Mouse (Mus musculus): Measurements from ENCODE around the gene Fam216a.
A peak's percentile ranks its signal among the peaks of the same experiment; 100 is the strongest.
"Not testable (repeated sequence)": the region's sequence is repeated elsewhere in the genome, so short reads cannot be mapped to it uniquely, and the experiment has no call there.

Fam216a gene

DNA sequence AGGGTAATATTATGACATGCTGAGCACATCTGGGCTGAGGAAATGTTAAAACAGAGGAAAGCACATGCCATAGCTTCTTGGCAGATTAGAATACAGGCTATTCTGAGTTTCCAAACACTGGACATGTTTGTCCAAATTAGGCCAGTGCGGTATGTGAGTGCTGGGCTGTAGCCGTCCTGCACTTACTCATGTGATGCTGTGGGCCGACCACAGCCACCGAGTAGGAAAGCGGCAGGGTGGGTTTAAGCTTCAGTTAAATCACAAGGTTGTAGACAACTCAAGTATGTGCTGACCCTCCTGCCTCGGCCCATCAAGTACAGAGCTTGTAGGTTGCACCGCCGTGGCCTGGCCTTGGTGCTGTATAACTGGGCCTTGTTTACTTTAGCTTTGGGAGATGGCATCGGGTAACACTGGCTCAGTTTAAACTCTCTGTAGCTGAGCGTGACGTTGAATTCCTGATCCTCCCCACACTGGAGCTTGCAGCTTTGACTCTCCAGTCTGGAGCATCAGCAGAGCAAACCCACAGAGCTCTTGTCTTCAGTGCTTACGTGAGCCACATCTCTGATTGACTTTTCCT, 51.9 kb downstream of the Fam216a start:
- no peak for DNase-seq (ENCODE audit: low spot score)

GRCm38 (mm10) chr5:122319474-122320204, 52.5 kb downstream of the Fam216a start:
- no peak for DNase-seq (ENCODE audit: low spot score)

- not testable (repeated sequence) for DNase-seq (ENCODE audit: low spot score)
Measured at GRCm38 (mm10) chr5:122318976-122319375, 53.2 kb downstream of the Fam216a start.

DNA sequence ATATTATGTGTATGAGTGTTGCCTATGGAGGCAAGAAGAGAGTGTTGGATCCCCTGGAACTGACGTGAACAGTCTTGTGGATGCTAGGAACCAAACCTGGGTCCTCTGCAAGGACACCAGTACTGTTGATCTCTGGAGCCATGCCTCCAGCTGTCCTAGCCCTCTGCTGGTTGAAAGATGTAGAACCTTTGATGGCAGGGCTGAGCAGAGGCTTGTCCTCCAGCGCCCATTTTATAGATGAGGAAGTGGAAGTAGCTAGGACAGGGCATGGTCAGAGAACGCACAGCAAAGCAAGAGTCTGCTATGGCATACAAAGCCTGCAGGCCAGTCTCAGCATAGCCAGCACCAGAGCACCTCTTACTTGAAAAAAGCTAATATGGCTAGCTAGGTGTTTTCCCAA, 54.1 kb downstream of the Fam216a start:
- DNase-seq (ENCODE audit: low spot score): no peak

DNA sequence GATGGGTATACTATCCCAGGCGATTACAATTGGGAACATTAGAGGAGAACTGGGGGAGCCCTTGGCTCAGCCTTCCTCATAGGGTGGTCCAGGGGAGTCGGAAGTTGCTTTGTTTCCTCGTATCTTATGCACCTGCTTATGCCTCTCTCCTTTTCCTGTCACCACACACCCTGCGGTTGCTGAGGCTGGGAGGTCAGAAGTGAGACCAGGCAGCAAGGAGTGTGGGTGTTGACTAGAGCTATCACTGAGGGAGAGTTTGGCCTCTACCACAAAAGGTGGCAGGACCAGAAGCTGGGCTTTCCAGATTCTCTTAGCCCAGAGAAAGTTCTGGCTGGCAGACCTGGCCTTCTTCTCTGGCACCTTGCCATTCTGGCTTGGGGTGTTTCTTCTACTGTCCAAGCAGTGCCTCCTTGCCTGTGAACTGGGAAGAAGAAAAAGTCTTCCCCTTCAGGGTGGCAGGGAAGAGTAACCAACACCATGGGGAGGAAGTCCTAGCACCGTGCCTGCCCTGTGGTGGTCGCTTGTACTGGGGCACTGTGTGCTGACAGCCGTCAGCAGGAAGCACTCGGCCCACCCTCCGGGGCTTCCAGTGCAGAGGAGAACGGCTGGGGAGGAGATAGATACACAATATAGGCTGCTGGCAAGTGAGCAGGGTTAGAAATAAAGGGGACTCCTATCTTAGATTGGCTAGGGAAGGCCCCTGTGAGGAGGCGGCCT, 54.7 kb downstream of the Fam216a start:
- DNase-seq (ENCODE audit: low spot score): peak; percentile 41

DNA sequence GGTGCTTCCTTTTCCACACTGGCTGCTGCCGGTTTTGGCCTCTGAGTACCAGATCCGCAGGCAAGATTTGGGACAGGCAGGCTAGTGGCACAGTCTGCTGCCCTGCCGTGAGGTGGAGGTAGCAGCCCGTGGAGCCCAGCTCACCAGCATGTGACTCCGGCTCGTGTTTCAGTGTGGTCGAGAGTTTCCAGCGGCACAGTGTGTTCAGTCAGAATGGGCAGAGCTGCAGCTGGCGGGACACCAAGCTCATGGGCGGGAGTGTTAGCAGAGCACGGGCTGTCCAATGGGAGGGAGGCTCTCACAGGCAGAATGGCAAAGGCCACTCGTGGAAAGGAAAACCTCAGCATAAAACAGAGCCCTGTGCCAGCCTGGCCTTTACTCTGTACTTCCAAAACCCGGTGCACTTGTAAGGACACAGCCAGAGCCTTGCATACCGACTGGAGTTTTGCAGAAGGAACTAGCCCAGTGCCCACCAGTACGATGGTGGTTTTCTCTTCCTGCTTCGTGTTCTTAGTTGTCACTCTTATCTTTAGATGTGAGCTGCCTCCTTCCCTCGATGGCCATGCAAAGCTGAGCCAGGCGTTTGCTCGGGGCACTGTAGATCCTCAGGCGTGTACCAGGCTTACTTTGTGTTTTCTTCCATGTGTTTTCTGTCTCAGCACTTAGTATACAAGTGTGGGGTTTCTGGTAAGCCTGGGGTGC, 57.0 kb downstream of the Fam216a start:
- peak; percentile 90 for DNase-seq (ENCODE audit: low spot score)

Measured in urinary bladder, postnatal 14 days (tissue).